Mouse (Mus musculus) adrenal gland, postnatal 4 days (tissue): ENCODE data around the gene Neurl1b. TPM values are rescaled to one million over a fixed set of nuclear protein-coding genes. Genes with fewer than 3 reads are reported as not detected.

ENCODE experiments used
- DNase-seq, 2 experiments: peaks; one replicate each; pipeline ENCODE4 v3.0.0; 2021 to 2022; ENCODE audit warnings: low spot score in 2 of 2, mixed read lengths in 2 of 2
- total RNA-seq, 2 experiments: library from RNA; stranded (reverse); gene quantifications; 2 replicates each; pipeline ENCODE4 v1.2.3; 2021

Neurl1b gene
- total RNA-seq, 2 experiments from 2014 or later = 55.6 to 57.4 TPM

- no peak for DNase-seq
These were observed 75.4 kb downstream of the Neurl1b start for GRCm38 (mm10) chr17:26490072-26490471.

- DNase-seq = no peak
These were observed 76.3 kb downstream of the Neurl1b start for GRCm38 (mm10) chr17:26490910-26491309.

GRCm38 (mm10) chr17:26492246-26492645 lies 77.6 kb downstream of the Neurl1b start:
- DNase-seq = no peak

- no peak for DNase-seq
These were observed 80.2 kb downstream of the Neurl1b start for GRCm38 (mm10) chr17:26494642-26495468.

Other genes with a start within 250 kb of the Neurl1b start
- 10 to 100 TPM in 1 of 2 experiments, 1 to 10 TPM in 1; 2.5 to 43.9 TPM for gene Pdia2, start 215.7 kb upstream of the Neurl1b start, total RNA-seq
- gene Rgs11, start 211.9 kb upstream of the Neurl1b start, total RNA-seq = 10 to 100 TPM; 40.7 to 47.8 TPM
- 10 to 100 TPM; 14.8 to 31.9 TPM for gene Arhgdig, start 207.0 kb upstream of the Neurl1b start, total RNA-seq
- 10 to 100 TPM; 90.2 to 99.6 TPM for gene Fam234a, start 170.6 kb upstream of the Neurl1b start, total RNA-seq
- 10 to 100 TPM; 80.8 to 85.2 TPM for gene Luc7l, start 161.9 kb upstream of the Neurl1b start, total RNA-seq
- 100 to 1,000 TPM; 158 to 164 TPM for gene Ergic1, start 146.7 kb downstream of the Neurl1b start, total RNA-seq
- gene Dusp1, start 147.3 kb downstream of the Neurl1b start, total RNA-seq = 10 to 100 TPM; 43.8 to 46.4 TPM
- gene Atp6v0e, start 248.4 kb downstream of the Neurl1b start, total RNA-seq = 100 to 1,000 TPM; 141 to 142 TPM